Mouse (Mus musculus) bone marrow, adult 2 months (tissue): ENCODE measurements at regions not wholly inside any gene's neighbourhood (a gene's known extent, or its start where the extent isn't known, plus 50 kb on each side); places are given as distances from the start of the nearest gene placed in this dataset.

Source experiments
- CTCF ChIP-seq: fragments of 200-500 bp; IDR thresholded peaks from 2 replicates; pipeline ENCODE4 v1.5.1; 2011; ENCODE audit warnings: low read length, control low read depth; ENCODE audit not compliant: control insufficient read depth, insufficient read depth
- POLR2A ChIP-seq: fragments of 200-500 bp; IDR thresholded peaks from 2 replicates; pipeline ENCODE4 v1.6.1; 2011; ENCODE audit warnings: low read depth, mild to moderate bottlenecking, control low read depth, low read length, borderline replicate concordance; ENCODE audit not compliant: control insufficient read depth

DNA sequence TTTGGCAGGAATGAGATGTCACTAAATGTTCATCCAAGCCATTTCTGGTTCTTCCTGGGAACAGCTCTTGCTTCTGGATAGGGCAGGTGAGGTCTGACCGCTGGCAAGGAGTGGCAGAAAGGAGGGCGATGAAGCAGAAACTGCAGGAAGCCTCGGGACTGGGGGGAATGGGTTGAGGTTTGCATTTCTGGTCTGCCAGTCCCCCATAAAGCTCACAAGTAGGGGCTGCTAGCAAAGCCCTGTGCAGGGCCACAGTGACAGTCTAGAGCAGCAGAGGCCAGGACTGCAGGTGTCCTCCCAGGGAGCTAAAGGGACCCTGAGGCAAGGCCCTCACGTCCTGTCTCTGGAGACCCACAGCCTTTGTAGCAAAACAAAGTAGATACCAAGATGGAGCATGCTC lies 280.7 kb downstream of the Uaca start:
- TF ChIP-seq CTCF = no peak
- no peak for TF ChIP-seq POLR2A
